Mouse (Mus musculus): ENCODE data around the gene 5830473C10Rik. TPM values are rescaled to one million over a fixed set of nuclear protein-coding genes. Genes with fewer than 3 reads are reported as not detected.

5830473C10Rik gene
- total RNA-seq, 2 experiments from 2014 or later, result not detected

- ATAC-seq (replicated peaks; ENCODE audit: poor library complexity), result no peak
These were observed 85.5 kb downstream of the 5830473C10Rik start for GRCm38 (mm10) chr5:90646398-90646797.

Other genes starting within 250 kb of the 5830473C10Rik start
- 83.2 and 103 TPM in 2 replicates for gene Ankrd17, start 194.5 kb upstream of the 5830473C10Rik start, total RNA-seq (2015)
- 55.3 and 83.6 TPM in 2 replicates for gene Ankrd17, start 194.5 kb upstream of the 5830473C10Rik start, total RNA-seq (2017)
- gene Gm9958, start 193.9 kb upstream of the 5830473C10Rik start, total RNA-seq (2015), result 2.0 and 4.1 TPM in 2 replicates
- gene Gm9958, start 193.9 kb upstream of the 5830473C10Rik start, total RNA-seq (2017), result 1.3 and 2.4 TPM in 2 replicates
- not detected in 2 replicates for gene Alb, start 100.2 kb upstream of the 5830473C10Rik start, total RNA-seq (2015)
- not detected in 2 replicates for gene Alb, start 100.2 kb upstream of the 5830473C10Rik start, total RNA-seq (2017)
- 1.1 and 1.2 TPM in 2 replicates for gene Afp, start 70.4 kb upstream of the 5830473C10Rik start, total RNA-seq (2015)
- 0.21 and 1.3 TPM in 2 replicates for gene Afp, start 70.4 kb upstream of the 5830473C10Rik start, total RNA-seq (2017)
- not detected in 2 replicates for gene Afm, start 42.2 kb upstream of the 5830473C10Rik start, total RNA-seq (2015)
- not detected in 2 replicates for gene Afm, start 42.2 kb upstream of the 5830473C10Rik start, total RNA-seq (2017)
- gene Rassf6, start 79.5 kb downstream of the 5830473C10Rik start, total RNA-seq (2015), result 0.52 TPM in 1 of 2 replicates, not detected in the other
- gene Rassf6, start 79.5 kb downstream of the 5830473C10Rik start, total RNA-seq (2017), result not detected in 2 replicates
- not detected in 2 replicates for gene Cxcl5, start 198.3 kb downstream of the 5830473C10Rik start, total RNA-seq (2015)
- not detected in 2 replicates for gene Cxcl5, start 198.3 kb downstream of the 5830473C10Rik start, total RNA-seq (2017)
- 0.66 TPM in 1 of 2 replicates, not detected in the other for gene Ppbp, start 207.4 kb downstream of the 5830473C10Rik start, total RNA-seq (2015)
- not detected in 2 replicates for gene Ppbp, start 207.4 kb downstream of the 5830473C10Rik start, total RNA-seq (2017)
- 0.64 and 3.3 TPM in 2 replicates for gene Pf4, start 211.3 kb downstream of the 5830473C10Rik start, total RNA-seq (2015)
- 1.2 and 2.2 TPM in 2 replicates for gene Pf4, start 211.3 kb downstream of the 5830473C10Rik start, total RNA-seq (2017)
- not detected in 2 replicates for gene Cxcl3, start 225.0 kb downstream of the 5830473C10Rik start, total RNA-seq (2015)
- gene Cxcl3, start 225.0 kb downstream of the 5830473C10Rik start, total RNA-seq (2017), result not detected in 2 replicates
- not detected in 2 replicates for gene Cxcl15, start 233.4 kb downstream of the 5830473C10Rik start, total RNA-seq (2015)
- gene Cxcl15, start 233.4 kb downstream of the 5830473C10Rik start, total RNA-seq (2017), result not detected in 2 replicates